Mouse (Mus musculus): ENCODE data around the gene Rph3al. TPM values are rescaled to one million over a fixed set of nuclear protein-coding genes. Genes with fewer than 3 reads are reported as not detected.

Gene Rph3al
- polyA plus RNA-seq, 1 experiment from 2014 or later, result 2.2 TPM

Other genes with a start within 250 kb of the Rph3al start
- 1,626 and 1,696 TPM in 2 replicates for gene Ywhae, start 205.6 kb downstream of the Rph3al start, polyA plus RNA-seq (2014; fragmentation: Nextera tagmentation; extraction: Ambion mirVana)
- 0.24 and 0.62 TPM in 2 replicates for gene Doc2b, start 142.4 kb downstream of the Rph3al start, polyA plus RNA-seq (2014; fragmentation: Nextera tagmentation; extraction: Ambion mirVana)
- gene 1700016K19Rik, start 61.5 kb upstream of the Rph3al start, polyA plus RNA-seq (2014; fragmentation: Nextera tagmentation; extraction: Ambion mirVana), result 3.1 and 3.6 TPM in 2 replicates
- gene Rflnb, start 89.4 kb upstream of the Rph3al start, polyA plus RNA-seq (2014; fragmentation: Nextera tagmentation; extraction: Ambion mirVana), result 12.9 and 14.6 TPM in 2 replicates
- gene Vps53, start 241.2 kb upstream of the Rph3al start, polyA plus RNA-seq (2014; fragmentation: Nextera tagmentation; extraction: Ambion mirVana), result 49.8 and 51.8 TPM in 2 replicates
- 31.9 and 33.2 TPM in 2 replicates for gene Fam57a, start 241.2 kb upstream of the Rph3al start, polyA plus RNA-seq (2014; fragmentation: Nextera tagmentation; extraction: Ambion mirVana)